Mouse (Mus musculus): ENCODE data around the gene Casp9. TPM values are rescaled to one million over a fixed set of nuclear protein-coding genes. Genes with fewer than 3 reads are reported as not detected.

Casp9 gene
- 4.0 TPM for polyA plus RNA-seq (2014; fragmentation: Illumina TruSeq; extraction: RNeasy Lipid Tissue Mini Kit (QIAGEN cat#74804); ENCODE audit: low read depth, low replicate concordance)

DNA sequence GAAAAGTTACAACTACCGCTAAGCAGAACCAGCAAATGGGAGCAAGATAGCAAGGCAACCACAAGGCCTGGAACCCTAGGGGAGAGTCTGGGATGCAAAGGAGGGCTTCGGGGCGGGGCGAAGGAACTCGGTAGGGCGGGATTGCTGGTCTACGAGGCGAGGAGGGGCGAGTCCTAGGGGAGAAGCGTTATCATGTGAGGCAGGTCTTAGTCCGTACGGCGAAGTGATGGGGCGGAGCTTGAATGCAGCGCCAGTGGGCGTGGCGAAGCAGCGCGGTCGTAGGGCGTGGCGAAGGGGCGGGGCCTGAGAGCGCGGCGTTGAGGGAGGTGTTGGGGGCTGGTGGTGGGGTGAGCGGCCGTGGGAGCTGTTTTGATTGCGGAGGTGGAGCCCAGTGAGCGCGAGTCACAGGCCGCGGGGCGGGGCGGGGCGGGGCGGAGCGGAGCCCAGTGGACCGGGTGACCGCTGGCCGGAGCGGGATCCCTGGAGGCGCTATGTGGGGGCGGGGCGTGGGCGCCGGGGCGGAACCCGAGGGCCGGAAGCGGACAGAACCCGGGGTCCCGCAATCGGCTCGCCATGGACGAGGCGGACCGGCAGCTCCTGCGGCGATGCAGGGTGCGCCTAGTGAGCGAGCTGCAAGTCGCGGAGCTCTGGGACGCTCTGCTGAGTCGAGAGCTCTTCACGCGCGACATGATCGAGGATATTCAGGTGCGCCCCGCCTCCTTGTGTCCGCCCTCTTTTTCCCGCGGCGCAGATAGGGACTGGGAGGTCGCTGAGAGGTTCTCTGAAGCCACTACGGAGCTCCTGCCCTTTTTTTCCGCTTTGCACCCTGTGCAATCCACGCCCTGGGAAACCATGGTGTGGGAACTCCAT lies at the start of gene Casp9:
Casp9 (plus strand) TSS at position 331 of the 870 bp plus-strand sequence.

GRCm38 (mm10) chr4:141746578-141747346 lies 46.6 kb upstream of the Casp9 start, which contains the start of gene Agmat:
Gene Agmat (plus strand): TSS chr4:141746672.

GRCm38 (mm10) chr4:141790524-141790990 lies 2.9 kb upstream of the Casp9 start, which contains the start of gene Dnajc16:
Gene Dnajc16 (minus strand): TSS chr4:141790931.

GRCm38 (mm10) chr4:141826060-141826459 lies 32.6 kb downstream of the Casp9 start, which contains the start of gene Cela2a:
Gene Cela2a (minus strand): TSS chr4:141826160.

GRCm38 (mm10) chr4:141845999-141846398 lies 52.6 kb downstream of the Casp9 start, which contains the start of gene Ctrc:
Gene Ctrc (minus strand): TSS chr4:141846359.

Other genes starting within 250 kb of the Casp9 start
- 1.3 TPM for gene Fblim1, start 187.5 kb upstream of the Casp9 start, polyA plus RNA-seq (2014; fragmentation: Illumina TruSeq; extraction: RNeasy Lipid Tissue Mini Kit (QIAGEN cat#74804); ENCODE audit: low read depth, low replicate concordance)
- 0.42 TPM for gene Tmem82, start 175.0 kb upstream of the Casp9 start, polyA plus RNA-seq (2014; fragmentation: Illumina TruSeq; extraction: RNeasy Lipid Tissue Mini Kit (QIAGEN cat#74804); ENCODE audit: low read depth, low replicate concordance)
- gene Slc25a34, start 169.8 kb upstream of the Casp9 start, polyA plus RNA-seq (2014; fragmentation: Illumina TruSeq; extraction: RNeasy Lipid Tissue Mini Kit (QIAGEN cat#74804); ENCODE audit: low read depth, low replicate concordance): 0.13 TPM
- gene Plekhm2, start 128.7 kb upstream of the Casp9 start, polyA plus RNA-seq (2014; fragmentation: Illumina TruSeq; extraction: RNeasy Lipid Tissue Mini Kit (QIAGEN cat#74804); ENCODE audit: low read depth, low replicate concordance): 2.8 TPM
- gene Rsc1a1, start 108.0 kb upstream of the Casp9 start, polyA plus RNA-seq (2014; fragmentation: Illumina TruSeq; extraction: RNeasy Lipid Tissue Mini Kit (QIAGEN cat#74804); ENCODE audit: low read depth, low replicate concordance): 0.28 TPM
- gene Ddi2, start 70.2 kb upstream of the Casp9 start, polyA plus RNA-seq (2014; fragmentation: Illumina TruSeq; extraction: RNeasy Lipid Tissue Mini Kit (QIAGEN cat#74804); ENCODE audit: low read depth, low replicate concordance): 5.7 TPM
- gene Agmat, start 46.9 kb upstream of the Casp9 start, polyA plus RNA-seq (2014; fragmentation: Illumina TruSeq; extraction: RNeasy Lipid Tissue Mini Kit (QIAGEN cat#74804); ENCODE audit: low read depth, low replicate concordance): not detected
- gene Dnajc16, start 2.7 kb upstream of the Casp9 start, polyA plus RNA-seq (2014; fragmentation: Illumina TruSeq; extraction: RNeasy Lipid Tissue Mini Kit (QIAGEN cat#74804); ENCODE audit: low read depth, low replicate concordance): 3.8 TPM
- not detected for gene Cela2a, start 32.5 kb downstream of the Casp9 start, polyA plus RNA-seq (2014; fragmentation: Illumina TruSeq; extraction: RNeasy Lipid Tissue Mini Kit (QIAGEN cat#74804); ENCODE audit: low read depth, low replicate concordance)
- gene Ctrc, start 52.7 kb downstream of the Casp9 start, polyA plus RNA-seq (2014; fragmentation: Illumina TruSeq; extraction: RNeasy Lipid Tissue Mini Kit (QIAGEN cat#74804); ENCODE audit: low read depth, low replicate concordance): not detected
- gene Efhd2, start 81.3 kb downstream of the Casp9 start, polyA plus RNA-seq (2014; fragmentation: Illumina TruSeq; extraction: RNeasy Lipid Tissue Mini Kit (QIAGEN cat#74804); ENCODE audit: low read depth, low replicate concordance): 2.5 TPM
- gene Fhad1, start 221.5 kb downstream of the Casp9 start, polyA plus RNA-seq (2014; fragmentation: Illumina TruSeq; extraction: RNeasy Lipid Tissue Mini Kit (QIAGEN cat#74804); ENCODE audit: low read depth, low replicate concordance): 123 TPM

Measured in testis, adult 10 weeks (tissue).